Mouse (Mus musculus) lung, embryonic 16.5 days (tissue): ENCODE data around the gene Rnf26. TPM values are rescaled to one million over a fixed set of nuclear protein-coding genes. Genes with fewer than 3 reads are reported as not detected.

Source experiments
- ATAC-seq: fragments of 200-750 bp; cut with Nextera tagmentation; 2 replicates; pipeline ENCODE4 v1.8.0; 2017; ENCODE audit warnings: low read depth, mild to moderate bottlenecking, moderate library complexity
- H3K27ac ChIP-seq: fragments of 300-500 bp; sonication (generic); 2 replicates; pipeline ENCODE4 v1.5.1; 2014; ENCODE audit warnings: mild to moderate bottlenecking, control low read depth, low read length
- H3K27me3 ChIP-seq: fragments of 300-500 bp; sonication (generic); 2 replicates; pipeline ENCODE4 v1.6.1; 2014; ENCODE audit warnings: low read depth, low read length, mixed read lengths; ENCODE audit not compliant: control insufficient read depth, insufficient read depth
- H3K36me3 ChIP-seq: fragments of 300-500 bp; sonication (generic); 2 replicates; pipeline ENCODE4 v1.6.1; 2014; ENCODE audit warnings: low read length; ENCODE audit not compliant: control insufficient read depth, insufficient read depth
- H3K4me1 ChIP-seq: fragments of 300-500 bp; sonication (generic); replicated peaks from 2 replicates; pipeline ENCODE4 v1.6.1; 2014; ENCODE audit warnings: low read length, mixed read lengths; ENCODE audit not compliant: control insufficient read depth, insufficient read depth
- H3K4me2 ChIP-seq: fragments of 300-500 bp; sonication (generic); 2 replicates; pipeline ENCODE4 v1.6.1; 2014; ENCODE audit warnings: low read depth, low read length, control low read depth
- H3K4me3 ChIP-seq: fragments of 300-500 bp; sonication (generic); 2 replicates; pipeline ENCODE4 v1.5.1; 2014; ENCODE audit warnings: mild to moderate bottlenecking, low read length, control low read depth
- H3K9ac ChIP-seq: fragments of 300-500 bp; sonication (generic); 2 replicates; pipeline ENCODE4 v1.6.1; 2014; ENCODE audit warnings: low read length, control low read depth
- H3K9me3 ChIP-seq: fragments of 300-500 bp; sonication (generic); 2 replicates; pipeline ENCODE4 v1.6.1; 2016; ENCODE audit warnings: low read length; ENCODE audit not compliant: control insufficient read depth
- WGBS: fragments of 180-500 bp; shearing (Covaris S2); extraction: QIAGEN DNeasy Blood & Tissue Kit; methylation state at CpG from one replicate; pipeline ENCODE4 v1.1.7; 2014; 5-methylcytosine and 5-hydroxymethylcytosine counted together
- polyA plus RNA-seq: library from polyadenylated mRNA; unstranded; fragments of >200 nt; fragmentation: Nextera tagmentation; extraction: Ambion mirVana; gene quantifications from 2 replicates; pipeline ENCODE4 v1.2.1, GENCODE M21; 2015

Gene Rnf26
- polyA plus RNA-seq, result 60.1 and 63.8 TPM in 2 replicates

DNA sequence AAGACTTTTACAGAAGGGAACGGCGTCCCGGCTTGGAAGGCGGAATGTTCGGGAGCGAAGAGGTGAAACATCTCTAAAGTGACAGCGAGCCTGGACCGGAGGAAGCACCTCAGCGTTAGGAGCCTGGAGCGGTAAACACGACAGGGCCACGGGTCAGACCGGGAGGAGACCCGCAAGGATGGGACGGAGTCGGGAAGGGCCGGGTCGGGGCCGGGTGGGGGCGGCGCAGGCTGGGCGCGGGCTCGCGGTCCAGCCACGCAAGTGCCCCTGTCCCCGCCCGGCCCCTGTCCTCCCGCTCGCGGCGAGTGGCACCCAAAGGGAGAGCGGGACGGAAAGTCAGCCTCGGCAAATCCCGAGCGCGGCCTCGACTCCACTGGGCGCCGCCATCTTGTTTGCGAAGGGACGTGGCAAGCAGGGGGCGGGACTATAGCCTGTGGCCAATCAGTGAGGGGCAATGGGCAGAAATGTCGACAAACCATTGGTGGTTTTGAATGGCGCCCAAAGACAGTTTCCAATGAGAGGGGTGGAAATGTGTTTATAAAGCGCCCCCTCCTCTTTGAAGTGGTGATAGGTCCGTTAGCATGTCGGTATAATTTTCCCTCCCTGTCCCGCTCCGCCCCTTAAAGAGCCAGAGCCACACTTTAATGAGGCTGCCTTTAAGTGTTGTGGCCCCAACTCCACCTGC, at the start of gene Rnf26, which contains the start of gene Gm49380:
Rnf26 (minus strand) TSS at position 413 of the 685 bp plus-strand sequence.
Gm49380 (minus strand) TSS at position 396 of the 685 bp plus-strand sequence.
- H3K36me3 ChIP-seq, result peaks cover 4% of the 10 kb centered on the region
- H3K27ac ChIP-seq, result peak within 1 kb of the TSS; percentile 73; the same call in 1 of the 2 replicates
- H3K4me2 ChIP-seq, result peak within 1 kb of the TSS; percentile 60
- peaks cover 27% of the 10 kb centered on the region for H3K4me1 ChIP-seq
- H3K9me3 ChIP-seq, result no peaks in the 10 kb centered on the region
- peak within 1 kb of the TSS; percentile 80 for H3K4me3 ChIP-seq
- under 1% methylated on average over 51 of the region's 51 CpGs for WGBS
- peak within 1 kb of the TSS; percentile 90 for H3K9ac ChIP-seq
- H3K27me3 ChIP-seq, result no peaks in the 10 kb centered on the region
- peak; percentile 97 for ATAC-seq

DNA sequence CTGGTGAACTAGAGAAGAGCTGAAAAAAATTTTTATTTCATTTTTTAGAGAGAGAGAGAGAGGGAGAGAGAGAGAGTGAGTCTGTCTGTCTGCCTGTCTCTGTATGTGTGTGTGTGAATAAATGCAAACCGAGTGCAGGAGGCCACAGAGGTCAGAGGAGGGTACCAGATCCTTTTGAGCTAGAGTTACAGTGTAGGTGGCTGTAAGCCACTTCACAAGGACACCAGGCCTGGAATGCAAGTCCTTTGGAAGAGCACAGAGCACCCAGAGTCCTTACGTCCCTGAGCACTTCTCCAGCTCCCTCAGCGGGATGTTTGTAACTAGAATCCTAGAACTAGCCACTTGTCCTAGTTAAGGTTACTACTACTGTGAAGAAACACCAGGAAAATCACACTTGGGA, 46.6 kb upstream of the Rnf26 start:
- Histone ChIP-seq H3K4me1 (no peaks in the 10 kb centered on the region), H3K9ac (no peak overlapping the region), H3K36me3 (peaks cover 49% of the 10 kb centered on the region), H3K4me2 (no peak overlapping the region), H3K27ac (no peak overlapping the region), H3K27me3 (no peaks in the 10 kb centered on the region), H3K9me3 (no peaks in the 10 kb centered on the region), H3K4me3 (no peak overlapping the region)
- no peak for ATAC-seq
- WGBS, result 80% methylated on average over 3 of the region's 3 CpGs

DNA sequence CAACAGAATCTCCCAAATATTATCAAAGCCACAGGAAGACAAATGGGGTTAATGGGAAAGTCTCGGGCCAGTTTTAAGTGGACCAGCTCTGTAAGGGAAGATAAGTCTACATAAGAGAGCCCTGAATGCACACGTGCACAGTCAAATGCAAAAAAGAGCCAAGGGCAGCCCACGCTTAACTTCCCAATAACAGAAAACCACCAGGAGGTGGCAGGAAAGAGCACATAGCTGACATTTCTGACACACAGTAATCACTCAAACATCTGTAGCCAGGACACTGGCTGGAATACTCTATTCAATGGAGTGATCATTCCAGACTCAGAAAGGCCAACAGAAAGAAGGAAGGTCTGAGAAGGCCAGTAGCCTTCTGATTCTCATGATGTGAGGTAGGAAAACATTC, 34.0 kb upstream of the Rnf26 start:
- no peaks in the 10 kb centered on the region for H3K9me3 ChIP-seq
- H3K36me3 ChIP-seq, result peaks cover 17% of the 10 kb centered on the region; the same call in 1 of the 2 replicates
- no peak for ATAC-seq
- H3K9ac ChIP-seq, result no peak overlapping the region
- no peak overlapping the region for H3K4me2 ChIP-seq
- 0 out of 2 replicates have a peak, but pooled peaks cover 3% of the 10 kb centered on the region for H3K4me1 ChIP-seq
- no peak overlapping the region for H3K4me3 ChIP-seq
- no peaks in the 10 kb centered on the region for H3K27me3 ChIP-seq
- no peak overlapping the region for H3K27ac ChIP-seq
- WGBS, result 59% methylated on average over 3 of the region's 3 CpGs

DNA sequence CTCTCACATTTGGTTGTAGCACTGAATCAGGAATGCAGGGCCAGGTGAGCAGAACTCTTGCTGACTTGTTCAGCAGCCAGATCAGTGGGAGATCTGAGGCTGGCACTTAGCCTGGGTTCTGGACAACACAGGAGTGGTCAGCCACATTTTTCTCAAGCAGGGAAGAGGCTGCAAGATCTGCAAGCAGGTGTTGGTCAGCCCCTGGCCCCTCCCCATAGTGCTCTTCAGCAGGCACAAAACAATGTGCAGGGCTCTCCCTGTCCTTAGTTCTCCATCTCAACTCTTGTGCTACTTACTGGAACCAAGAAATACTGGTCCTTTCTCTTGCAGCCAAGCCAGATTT, 31.4 kb upstream of the Rnf26 start:
- H3K36me3 ChIP-seq, result peaks cover 10% of the 10 kb centered on the region
- no peak for ATAC-seq
- H3K4me2 ChIP-seq, result no peak overlapping the region
- H3K27me3 ChIP-seq, result no peaks in the 10 kb centered on the region
- H3K9me3 ChIP-seq, result no peaks in the 10 kb centered on the region
- no peak overlapping the region for H3K4me3 ChIP-seq
- no peak overlapping the region for H3K9ac ChIP-seq
- no peak overlapping the region for H3K27ac ChIP-seq
- 0 out of 2 replicates have a peak, but pooled peaks cover 3% of the 10 kb centered on the region for H3K4me1 ChIP-seq

DNA sequence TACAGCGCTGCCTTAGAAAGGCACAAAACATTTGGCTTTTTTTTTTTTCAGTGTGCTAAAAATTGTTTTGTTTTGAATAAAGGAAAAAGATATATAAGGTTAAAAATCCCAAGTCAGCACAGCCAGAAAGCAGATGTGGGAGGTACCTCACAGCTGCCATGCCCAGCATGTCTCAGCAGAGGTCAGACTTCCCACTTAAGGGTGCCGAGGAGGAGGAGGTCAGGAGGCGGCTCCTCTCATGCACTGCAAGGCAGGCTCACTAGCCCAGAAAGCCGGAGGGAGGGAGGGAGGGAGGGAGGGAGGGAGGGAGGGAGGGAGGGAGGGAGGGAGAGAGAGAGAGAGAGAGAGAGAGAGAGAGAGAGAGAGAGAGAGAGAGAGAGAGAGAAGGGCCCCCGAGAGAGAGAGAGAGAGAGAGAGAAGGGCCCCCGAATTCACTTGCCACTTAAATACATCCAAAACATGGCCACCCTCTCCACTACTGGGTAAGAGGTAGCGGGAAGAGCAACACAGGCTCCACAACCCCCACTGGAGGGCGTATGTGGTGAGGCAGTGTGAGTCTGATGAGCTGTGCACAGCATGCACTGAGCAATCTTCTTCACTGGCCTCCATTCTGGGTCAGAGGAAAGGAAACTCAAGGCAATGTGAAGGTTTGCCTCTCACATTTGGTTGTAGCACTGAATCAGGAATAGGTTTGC, 30.9 kb upstream of the Rnf26 start:
- H3K4me2 ChIP-seq, result no peak overlapping the region
- H3K27ac ChIP-seq, result no peak overlapping the region
- no peak overlapping the region for H3K9ac ChIP-seq
- WGBS, result 28% methylated on average over 7 of the region's 8 CpGs
- H3K9me3 ChIP-seq, result no peaks in the 10 kb centered on the region
- H3K27me3 ChIP-seq, result no peaks in the 10 kb centered on the region
- ATAC-seq, result peak; percentile 72; the same call in 1 of the 2 replicates
- 0 out of 2 replicates have a peak, but pooled peaks cover 3% of the 10 kb centered on the region for H3K4me1 ChIP-seq
- no peak overlapping the region for H3K4me3 ChIP-seq
- peaks cover 5% of the 10 kb centered on the region for H3K36me3 ChIP-seq

DNA sequence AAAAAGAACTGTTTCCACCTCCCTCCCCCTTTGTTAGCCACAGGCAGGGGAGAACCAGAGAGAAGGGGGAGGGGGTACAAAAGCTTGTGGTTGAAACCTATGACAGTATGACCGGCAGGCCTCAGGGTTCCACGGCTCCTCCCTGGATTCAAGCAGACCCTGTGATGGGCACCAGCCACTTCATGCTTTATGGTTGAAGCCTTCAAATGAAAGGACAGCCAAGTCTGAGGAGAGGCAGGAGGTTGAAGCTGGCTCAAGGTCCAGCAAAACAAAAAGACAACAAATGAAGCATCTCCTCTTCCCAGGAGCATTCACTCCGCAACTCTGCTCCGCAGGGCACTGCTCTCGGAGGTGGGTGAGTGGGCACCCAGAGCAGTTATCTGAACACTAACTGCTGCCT, 30.1 kb upstream of the Rnf26 start:
- 77% methylated on average over 5 of the region's 5 CpGs for WGBS
- Histone ChIP-seq H3K27me3 (no peaks in the 10 kb centered on the region), H3K9ac (no peak overlapping the region), H3K27ac (peak overlapping the region; percentile 37; the same call in 1 of the 2 replicates), H3K4me1 (0 out of 2 replicates have a peak, but pooled peaks cover 3% of the 10 kb centered on the region), H3K4me3 (no peak overlapping the region), H3K4me2 (no peak overlapping the region), H3K9me3 (no peaks in the 10 kb centered on the region), H3K36me3 (peaks cover 5% of the 10 kb centered on the region)
- ATAC-seq, result no peak

DNA sequence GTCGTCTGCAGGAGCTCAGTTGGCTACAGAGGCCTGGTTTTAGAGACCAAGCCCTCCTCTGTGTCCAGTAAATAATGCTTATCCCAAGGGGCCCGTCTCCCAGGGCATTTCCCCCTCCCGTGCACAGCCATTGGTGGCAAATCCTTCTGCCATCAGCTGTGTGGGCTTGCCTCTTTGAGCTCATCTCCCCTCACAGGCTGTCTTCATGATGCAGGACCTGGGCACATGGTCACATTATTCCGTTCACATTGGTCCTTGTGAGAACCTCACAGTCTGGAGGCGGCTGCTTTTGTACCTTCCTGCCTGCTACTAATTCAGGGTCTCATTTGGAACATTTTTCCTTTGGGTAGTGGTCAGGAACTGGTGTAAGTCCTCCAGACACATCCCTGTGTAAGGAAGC, 28.6 kb upstream of the Rnf26 start:
- H3K4me3 ChIP-seq, result no peak overlapping the region

DNA sequence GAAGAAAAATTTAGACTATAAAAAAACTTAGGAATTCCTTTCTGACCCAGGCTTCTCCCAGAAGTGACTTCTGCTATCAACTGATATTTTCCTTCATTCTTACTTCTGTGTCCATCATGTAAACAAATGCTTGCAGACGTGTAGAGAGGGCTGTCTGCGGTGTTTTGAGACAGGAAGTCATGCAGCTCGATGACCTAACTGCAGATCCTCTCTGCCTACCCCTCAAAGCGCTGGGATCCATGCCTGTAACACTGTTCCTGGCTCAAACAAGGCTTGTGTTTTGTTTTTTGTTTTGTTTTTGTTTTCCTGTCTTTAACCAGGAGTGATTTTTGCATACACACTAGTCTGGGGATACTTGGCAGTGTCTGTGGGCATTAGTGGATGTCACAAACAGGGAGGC, 24.5 kb upstream of the Rnf26 start:
- no peak overlapping the region for H3K4me3 ChIP-seq
- H3K4me2 ChIP-seq, result no peak overlapping the region
- H3K4me1 ChIP-seq, result peaks cover 30% of the 10 kb centered on the region
- 31% methylated on average over 4 of the region's 4 CpGs for WGBS
- H3K27ac ChIP-seq, result no peak overlapping the region
- H3K9me3 ChIP-seq, result no peaks in the 10 kb centered on the region
- peaks cover 7% of the 10 kb centered on the region for H3K27me3 ChIP-seq
- H3K36me3 ChIP-seq, result peaks cover 5% of the 10 kb centered on the region
- no peak overlapping the region for H3K9ac ChIP-seq
- ATAC-seq, result no peak

More for the DNA sequence above, 28.6 kb upstream of the Rnf26 start:
- Histone ChIP-seq H3K9ac (no peak overlapping the region), H3K27ac (no peak overlapping the region), H3K36me3 (peaks cover 5% of the 10 kb centered on the region), H3K9me3 (no peaks in the 10 kb centered on the region), H3K4me1 (0 out of 2 replicates have a peak, but pooled peaks cover 3% of the 10 kb centered on the region), H3K27me3 (no peaks in the 10 kb centered on the region), H3K4me2 (no peak overlapping the region)
- ATAC-seq, result no peak
- 54% methylated on average over 5 of the region's 5 CpGs for WGBS

DNA sequence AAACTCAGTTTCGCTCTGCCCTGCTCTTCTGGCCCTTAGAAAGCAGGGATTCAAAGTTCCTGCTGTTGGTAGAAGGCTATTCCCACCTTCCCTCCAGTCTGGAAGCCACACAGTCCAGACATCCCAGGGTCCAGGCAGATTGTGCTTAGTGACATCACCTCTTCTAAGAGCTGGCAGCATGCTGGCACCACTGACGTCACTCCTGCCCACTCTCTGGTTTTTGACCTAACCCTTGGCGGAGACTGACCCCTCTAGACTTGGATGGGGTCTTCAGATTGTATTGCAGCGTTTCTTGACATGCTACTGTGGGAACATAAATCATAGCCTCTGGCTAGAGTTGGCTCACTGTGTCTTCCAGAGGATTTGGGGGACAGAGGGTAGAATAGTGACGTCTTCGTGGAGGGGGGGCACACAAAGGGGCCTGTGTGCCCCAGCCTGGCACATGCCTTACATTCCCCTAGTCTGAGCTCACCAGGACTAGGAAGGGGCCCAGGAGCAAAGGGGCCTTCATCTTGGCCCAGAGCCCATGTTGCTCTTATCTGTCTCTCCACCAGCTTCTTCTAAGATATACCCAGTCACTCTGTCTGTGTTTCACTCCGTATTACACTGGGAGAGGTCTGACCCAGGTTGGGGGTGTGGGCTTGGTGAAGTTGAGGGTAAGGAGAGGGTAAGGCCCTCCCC, 22.6 kb upstream of the Rnf26 start:
- 0 out of 2 replicates have a peak, but pooled peaks have one; percentile 10 for ATAC-seq
- Histone ChIP-seq H3K4me1 (peaks cover 33% of the 10 kb centered on the region), H3K27ac (peak overlapping the region; percentile 93), H3K36me3 (no peaks in the 10 kb centered on the region), H3K9me3 (no peaks in the 10 kb centered on the region), H3K4me2 (peak overlapping the region; percentile 76), H3K9ac (peak overlapping the region; percentile 72), H3K27me3 (peaks cover 7% of the 10 kb centered on the region), H3K4me3 (peak overlapping the region; percentile 68)
- 17% methylated on average over 7 of the region's 7 CpGs for WGBS
